Mouse (Mus musculus) brown adipose tissue, adult 24 weeks (tissue): Measurements from ENCODE around the gene Trit1. TPM values are rescaled to one million over a fixed set of nuclear protein-coding genes. Genes with fewer than 3 reads are reported as not detected.

ENCODE experiments used
- H3K27ac ChIP-seq: fragments of 200-500 bp; replicated peaks from 2 replicates; pipeline ENCODE4 v1.5.1; 2012; ENCODE audit warnings: low read depth, mild to moderate bottlenecking, low read length
- H3K4me1 ChIP-seq: fragments of 200-500 bp; 2 replicates; pipeline ENCODE4 v1.6.1; 2012; ENCODE audit warnings: low read length, mixed read lengths; ENCODE audit not compliant: control insufficient read depth, insufficient read depth, insufficient read length
- H3K4me3 ChIP-seq: fragments of 200-500 bp; 2 replicates; pipeline ENCODE4 v1.5.1; 2012; ENCODE audit warnings: low read depth, mild to moderate bottlenecking, low read length, moderate library complexity; ENCODE audit not compliant: insufficient read depth
- polyA plus RNA-seq: library from polyadenylated mRNA; stranded (reverse); fragments of >200 nt; gene quantifications from 2 replicates; pipeline ENCODE4 v1.2.4, GENCODE M21; 2012; ENCODE audit not compliant: missing spikeins, insufficient read depth, insufficient read length

The Trit1 gene
- polyA plus RNA-seq = 13.4 and 20.8 TPM in 2 replicates

GRCm38 (mm10) chr4:123016451-123016957 is at the start of gene Trit1:
TSS of gene Trit1 (plus strand) at chr4:123016597.
- peak within 1 kb of the TSS; percentile 91 for H3K4me3 ChIP-seq
- H3K4me1 ChIP-seq = peaks cover 6% of the 10 kb centered on the region
- peak within 1 kb of the TSS; percentile 75 for H3K27ac ChIP-seq

GRCm38 (mm10) chr4:122968106-122968505 is 48.3 kb upstream of the Trit1 start:
- Histone ChIP-seq H3K27ac (no peak overlapping the region), H3K4me1 (no peaks in the 10 kb centered on the region), H3K4me3 (no peak overlapping the region)

- Histone ChIP-seq H3K4me3 (no peak overlapping the region), H3K27ac (no peak overlapping the region)
Observed at GRCm38 (mm10) chr4:122971191-122971590, 45.2 kb upstream of the Trit1 start.

GRCm38 (mm10) chr4:122971646-122972045 is 44.8 kb upstream of the Trit1 start:
- H3K4me1 ChIP-seq = no peaks in the 10 kb centered on the region
- no peak overlapping the region for H3K27ac ChIP-seq
- no peak overlapping the region for H3K4me3 ChIP-seq

More at GRCm38 (mm10) chr4:122971191-122971590, 45.2 kb upstream of the Trit1 start:
- no peaks in the 10 kb centered on the region for H3K4me1 ChIP-seq

GRCm38 (mm10) chr4:122972056-122972455 is 44.3 kb upstream of the Trit1 start:
- H3K4me1 ChIP-seq = no peaks in the 10 kb centered on the region
- no peak overlapping the region for H3K27ac ChIP-seq
- no peak overlapping the region for H3K4me3 ChIP-seq

GRCm38 (mm10) chr4:122974976-122975520 is 41.3 kb upstream of the Trit1 start:
- Histone ChIP-seq H3K27ac (no peak overlapping the region), H3K4me3 (no peak overlapping the region), H3K4me1 (peaks cover 2% of the 10 kb centered on the region; the same call in 1 of the 2 replicates)

GRCm38 (mm10) chr4:122976885-122977284 is 39.5 kb upstream of the Trit1 start:
- Histone ChIP-seq H3K27ac (no peak overlapping the region), H3K4me1 (peaks cover 2% of the 10 kb centered on the region), H3K4me3 (no peak overlapping the region)

- peak overlapping the region; percentile 93 for H3K27ac ChIP-seq
- H3K4me3 ChIP-seq = no peak overlapping the region
Observed at GRCm38 (mm10) chr4:122978850-122979249, 37.5 kb upstream of the Trit1 start.

GRCm38 (mm10) chr4:122979826-122980225 is 36.6 kb upstream of the Trit1 start:
- Histone ChIP-seq H3K4me1 (peaks cover 6% of the 10 kb centered on the region), H3K27ac (peak overlapping the region; percentile 93), H3K4me3 (no peak overlapping the region)

More at GRCm38 (mm10) chr4:122978850-122979249, 37.5 kb upstream of the Trit1 start:
- peaks cover 6% of the 10 kb centered on the region for H3K4me1 ChIP-seq

GRCm38 (mm10) chr4:122980684-122981083 is 35.7 kb upstream of the Trit1 start:
- peaks cover 6% of the 10 kb centered on the region for H3K4me1 ChIP-seq
- H3K27ac ChIP-seq = peak overlapping the region; percentile 79; the same call in 1 of the 2 replicates
- no peak overlapping the region for H3K4me3 ChIP-seq

- Histone ChIP-seq H3K27ac (no peak overlapping the region), H3K4me1 (peaks cover 6% of the 10 kb centered on the region), H3K4me3 (no peak overlapping the region)
Observed at GRCm38 (mm10) chr4:122981238-122981637, 35.2 kb upstream of the Trit1 start.

- Histone ChIP-seq H3K27ac (no peak overlapping the region; the same call in 1 of the 2 replicates), H3K4me1 (peaks cover 6% of the 10 kb centered on the region), H3K4me3 (no peak overlapping the region)
Observed at GRCm38 (mm10) chr4:122981930-122982329, 34.5 kb upstream of the Trit1 start.

- H3K4me1 ChIP-seq = peaks cover 6% of the 10 kb centered on the region
- H3K27ac ChIP-seq = peak overlapping the region; percentile 7; the same call in 1 of the 2 replicates
- no peak overlapping the region for H3K4me3 ChIP-seq
Observed at GRCm38 (mm10) chr4:122982537-122982936, 33.9 kb upstream of the Trit1 start.

GRCm38 (mm10) chr4:122983486-122984261 is 32.7 kb upstream of the Trit1 start:
- Histone ChIP-seq H3K27ac (no peak overlapping the region), H3K4me3 (no peak overlapping the region), H3K4me1 (peaks cover 6% of the 10 kb centered on the region)

- no peak overlapping the region for H3K4me3 ChIP-seq
- peaks cover 3% of the 10 kb centered on the region for H3K4me1 ChIP-seq
- no peak overlapping the region for H3K27ac ChIP-seq
Observed at GRCm38 (mm10) chr4:122985110-122985509, 31.3 kb upstream of the Trit1 start.
